Mouse (Mus musculus) heart, postnatal 0 days (tissue): ENCODE data around the gene Ubqln4.

Experiments used
- CTCF ChIP-seq: IDR thresholded peaks from 2 replicates; pipeline ENCODE4 v1.5.1; 2016; ENCODE audit warnings: antibody characterized with exemption, control low read depth, low read depth
- EP300 ChIP-seq: IDR thresholded peaks from 2 replicates; pipeline ENCODE4 v1.6.1; 2016; ENCODE audit warnings: antibody characterized with exemption, low read depth

- TF ChIP-seq CTCF: no peak
- no peak for TF ChIP-seq EP300
These were observed 36.7 kb downstream of the Ubqln4 start for GRCm38 (mm10) chr3:88590246-88590645.
